Mouse (Mus musculus): Measurements from ENCODE around the gene Armc3. TPM values are rescaled to one million over a fixed set of nuclear protein-coding genes. Genes with fewer than 3 reads are reported as not detected.

Gene Armc3
- total RNA-seq, 4 experiments from 2014 or later: 0.10 TPM; not detected in 3

DNA sequence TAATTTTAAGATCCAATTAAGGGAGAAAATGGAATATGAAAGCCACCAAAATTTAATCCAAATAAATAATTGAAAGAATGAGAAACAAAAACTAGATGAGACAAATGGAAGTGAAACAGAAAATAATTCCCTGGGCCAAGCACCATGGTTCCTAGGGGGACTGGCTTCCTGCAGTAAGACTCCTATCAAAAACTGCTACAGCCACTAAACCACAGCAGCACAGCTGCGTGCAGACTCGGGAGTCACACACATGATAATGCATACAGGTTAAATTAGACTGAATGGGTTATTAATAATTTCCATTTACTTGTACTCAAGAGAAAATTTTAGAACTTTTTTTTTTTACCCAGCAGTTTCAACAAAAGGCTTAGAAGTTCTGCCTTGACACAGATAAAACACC is 154.1 kb downstream of the Armc3 start:
- no peak for DNase-seq

Other genes with a start within 250 kb of the Armc3 start
- gene Pip4k2a, start 201.2 kb upstream of the Armc3 start, total RNA-seq (2022): 10 to 100 TPM; 35.3 to 46.5 (median 39.4) TPM
- gene 4930426L09Rik, start 201.0 kb upstream of the Armc3 start, total RNA-seq (2022): 1 to 10 TPM in 1 of 4 experiments, under 1 TPM in 3; 0.23 to 1.2 (median 0.79) TPM
- gene Msrb2, start 172.1 kb downstream of the Armc3 start, total RNA-seq (2022): 10 to 100 TPM; 29.5 to 33.6 (median 30.5) TPM
- gene Ptf1a, start 246.4 kb downstream of the Armc3 start, total RNA-seq (2022): not detected

All from adrenal gland, adult 8-10 months (tissue).